Mouse (Mus musculus) lung, embryonic 14.5 days (tissue): ENCODE measurements at regions not wholly inside any gene's neighbourhood (a gene's known extent, or its start where the extent isn't known, plus 50 kb on each side); places are given as distances from the start of the nearest gene placed in this dataset.

Experiments used
- ATAC-seq: fragments of 200-750 bp; cut with Nextera tagmentation; 2 replicates; pipeline ENCODE4 v1.8.0; 2017; ENCODE audit warnings: mild to moderate bottlenecking, moderate TSS enrichment, moderate library complexity; ENCODE audit not compliant: insufficient read depth
- DNase-seq: peaks from one replicate; pipeline ENCODE4 v3.0.0-alpha.2; 2015
- H3K27ac ChIP-seq: fragments of 300-500 bp; sonication (generic); 2 replicates; pipeline ENCODE4 v1.5.1; 2014; ENCODE audit warnings: low read depth, mild to moderate bottlenecking, moderate library complexity
- H3K27me3 ChIP-seq: fragments of 300-500 bp; sonication (generic); 2 replicates; pipeline ENCODE4 v1.6.1; 2014; ENCODE audit warnings: low read length, control low read depth; ENCODE audit not compliant: insufficient read depth
- H3K36me3 ChIP-seq: fragments of 300-500 bp; sonication (generic); 2 replicates; pipeline ENCODE4 v1.6.1; 2014; ENCODE audit warnings: control low read depth; ENCODE audit not compliant: insufficient read depth
- H3K4me1 ChIP-seq: fragments of 300-500 bp; sonication (generic); 2 replicates; pipeline ENCODE4 v1.6.1; 2014; ENCODE audit warnings: antibody characterized with exemption, control low read depth; ENCODE audit not compliant: insufficient read depth
- H3K4me2 ChIP-seq: fragments of 300-500 bp; sonication (generic); 2 replicates; pipeline ENCODE4 v1.6.1; 2014; ENCODE audit warnings: mild to moderate bottlenecking
- H3K4me3 ChIP-seq: fragments of 300-500 bp; sonication (generic); 2 replicates; pipeline ENCODE4 v1.5.1; 2014; ENCODE audit warnings: low read depth, low read length
- H3K9ac ChIP-seq: fragments of 300-500 bp; sonication (generic); 2 replicates; pipeline ENCODE4 v1.6.1; 2014
- H3K9me3 ChIP-seq: fragments of 300-500 bp; sonication (generic); 2 replicates; pipeline ENCODE4 v1.6.1; 2016; ENCODE audit warnings: low read depth, low read length, control low read depth
- CTCF ChIP-seq: IDR thresholded peaks from 2 replicates; pipeline ENCODE4 v1.5.1; 2016; ENCODE audit warnings: antibody characterized with exemption, low read depth
- WGBS: fragments of 180-500 bp; shearing (Covaris S2); extraction: QIAGEN DNeasy Blood & Tissue Kit; methylation state at CpG from one replicate; pipeline ENCODE4 v1.1.7; 2014; 5-methylcytosine and 5-hydroxymethylcytosine counted together

GRCm38 (mm10) chr15:42872491-42872890, 2738.3 kb downstream of the 9330182O14Rik start:
- no peak overlapping the region for H3K4me2 ChIP-seq

DNA sequence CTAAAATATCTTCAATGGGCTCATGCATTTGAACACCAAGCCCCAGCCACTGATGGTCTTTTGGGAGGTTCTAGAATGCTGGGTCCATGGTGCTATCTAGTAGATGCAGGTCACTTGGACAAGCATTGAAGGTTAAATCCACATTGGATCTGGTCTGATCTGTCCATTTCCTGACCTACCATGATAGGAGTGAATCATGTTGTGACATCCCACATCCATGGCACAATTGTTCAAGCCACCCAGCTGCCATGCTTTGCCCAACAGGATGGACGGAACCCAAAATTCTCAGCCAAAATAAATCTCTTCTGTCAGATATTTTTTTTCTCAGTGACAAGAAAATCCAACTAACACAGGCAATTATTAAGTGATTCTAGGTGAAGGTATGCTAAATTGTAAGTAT, 2760.4 kb downstream of the 9330182O14Rik start:
- 93% methylated on average over 1 of the region's 1 CpGs for WGBS

More at GRCm38 (mm10) chr15:42872491-42872890, 2738.3 kb downstream of the 9330182O14Rik start:
- TF ChIP-seq CTCF = no peak
- Histone ChIP-seq H3K27me3 (no peaks in the 10 kb centered on the region), H3K4me1 (no peaks in the 10 kb centered on the region), H3K9me3 (no peaks in the 10 kb centered on the region), H3K27ac (no peak overlapping the region), H3K36me3 (no peaks in the 10 kb centered on the region), H3K4me3 (no peak overlapping the region), H3K9ac (no peak overlapping the region)
- 28% methylated on average over 2 of the region's 2 CpGs for WGBS
- no peak for ATAC-seq
- DNase-seq = peak; percentile 53

GRCm38 (mm10) chr15:42900056-42900455, 2765.9 kb downstream of the 9330182O14Rik start:
- 85% methylated on average over 7 of the region's 7 CpGs for WGBS
- Histone ChIP-seq H3K4me3 (no peak overlapping the region), H3K36me3 (no peaks in the 10 kb centered on the region), H3K9ac (no peak overlapping the region), H3K9me3 (no peaks in the 10 kb centered on the region), H3K4me1 (no peaks in the 10 kb centered on the region), H3K27ac (no peak overlapping the region), H3K27me3 (no peaks in the 10 kb centered on the region), H3K4me2 (no peak overlapping the region)
- DNase-seq (no peak), ATAC-seq (no peak)
- TF ChIP-seq CTCF = no peak

More for the DNA sequence above, 2760.4 kb downstream of the 9330182O14Rik start:
- Histone ChIP-seq H3K9me3 (no peaks in the 10 kb centered on the region), H3K27ac (no peak overlapping the region), H3K4me1 (no peaks in the 10 kb centered on the region), H3K4me3 (no peak overlapping the region), H3K4me2 (no peak overlapping the region), H3K36me3 (no peaks in the 10 kb centered on the region), H3K27me3 (no peaks in the 10 kb centered on the region), H3K9ac (no peak overlapping the region)
- TF ChIP-seq CTCF = no peak
- no peak for DNase-seq
- ATAC-seq = no peak

- TF ChIP-seq CTCF = no peak
- Histone ChIP-seq H3K27me3 (no peaks in the 10 kb centered on the region), H3K4me2 (no peak overlapping the region), H3K9me3 (no peaks in the 10 kb centered on the region), H3K4me3 (no peak overlapping the region), H3K27ac (no peak overlapping the region), H3K9ac (no peak overlapping the region), H3K36me3 (no peaks in the 10 kb centered on the region), H3K4me1 (no peaks in the 10 kb centered on the region)
- ATAC-seq (no peak), DNase-seq (no peak)
- 74% methylated on average over 3 of the region's 3 CpGs for WGBS
These were observed 2767.6 kb downstream of the 9330182O14Rik start for GRCm38 (mm10) chr15:42901782-42902181.

DNA sequence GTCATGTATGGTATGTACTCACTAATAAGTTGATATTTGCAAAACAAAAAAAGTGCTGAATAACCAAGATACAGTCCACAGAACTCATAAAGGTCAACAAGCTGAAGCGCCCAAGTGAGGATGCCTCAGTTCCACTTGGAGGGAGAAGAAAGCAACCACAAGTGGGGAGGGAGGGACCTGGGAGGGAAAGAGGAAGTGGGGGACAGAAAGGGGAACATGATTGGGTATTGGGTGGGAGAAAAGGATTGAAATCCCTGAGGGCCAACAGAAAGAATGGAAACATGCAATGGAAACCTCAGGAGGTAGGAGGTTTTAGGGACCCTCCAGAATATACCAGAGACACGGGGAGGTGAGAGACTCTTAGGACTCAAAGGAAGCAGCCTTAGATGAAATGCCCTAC, 2777.2 kb downstream of the 9330182O14Rik start:
- no peak overlapping the region for H3K27ac ChIP-seq
- no peaks in the 10 kb centered on the region for H3K9me3 ChIP-seq
- TF ChIP-seq CTCF = no peak
- no peak overlapping the region for H3K4me3 ChIP-seq
- no peak overlapping the region for H3K9ac ChIP-seq
- no peaks in the 10 kb centered on the region for H3K27me3 ChIP-seq
- no peak for ATAC-seq
- no peak for DNase-seq
- no peaks in the 10 kb centered on the region for H3K36me3 ChIP-seq
- no peak overlapping the region for H3K4me2 ChIP-seq
- no peaks in the 10 kb centered on the region for H3K4me1 ChIP-seq
- 85% methylated on average over 2 of the region's 2 CpGs for WGBS

DNA sequence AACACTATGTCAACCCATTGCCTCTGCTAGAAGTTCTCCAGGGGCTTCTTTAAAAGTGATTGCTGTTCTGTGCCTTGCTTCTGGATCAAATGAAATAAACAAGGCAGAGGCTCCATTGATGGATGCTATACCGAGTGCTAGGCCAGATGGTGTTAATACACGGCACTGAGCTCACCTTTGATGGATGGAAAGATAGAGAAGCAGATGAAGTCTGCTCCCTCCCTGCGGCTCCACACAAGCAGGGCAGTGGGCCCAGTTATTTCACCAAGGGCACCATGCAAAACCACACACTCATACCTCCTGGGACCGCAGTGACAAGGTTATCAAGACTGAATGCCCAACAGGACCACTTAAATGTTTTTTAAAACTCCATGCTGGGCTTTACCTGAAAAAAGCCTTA, 2778.7 kb downstream of the 9330182O14Rik start:
- H3K9me3 ChIP-seq = no peaks in the 10 kb centered on the region
- H3K4me1 ChIP-seq = no peaks in the 10 kb centered on the region
- H3K9ac ChIP-seq = no peak overlapping the region
- DNase-seq = no peak
- H3K36me3 ChIP-seq = no peaks in the 10 kb centered on the region
- ATAC-seq = no peak
- TF ChIP-seq CTCF = no peak
- H3K4me2 ChIP-seq = no peak overlapping the region
- H3K27me3 ChIP-seq = no peaks in the 10 kb centered on the region
- no peak overlapping the region for H3K4me3 ChIP-seq
- no peak overlapping the region for H3K27ac ChIP-seq
- 47% methylated on average over 4 of the region's 4 CpGs for WGBS

DNA sequence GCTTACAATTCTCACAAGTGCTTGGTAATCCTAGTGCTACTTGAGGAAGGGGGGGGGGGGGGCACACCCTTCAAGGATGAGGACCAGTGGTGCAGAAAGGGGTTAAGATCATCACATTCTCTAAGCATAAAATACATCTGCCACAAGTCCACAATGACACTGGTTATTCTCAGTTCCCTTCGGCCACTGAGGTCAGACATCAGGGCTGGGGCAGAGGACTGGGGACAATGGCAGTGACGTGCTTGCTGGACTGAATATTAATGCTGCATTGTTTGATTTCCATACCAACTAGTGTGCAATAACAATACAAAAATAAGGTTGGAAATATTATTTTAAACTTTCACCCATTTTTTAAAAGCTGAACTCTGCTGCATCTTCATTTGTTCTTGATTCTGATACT, 2779.1 kb downstream of the 9330182O14Rik start:
- DNase-seq (no peak), ATAC-seq (no peak)
- no peak for TF ChIP-seq CTCF
- no peak overlapping the region for H3K27ac ChIP-seq
- H3K9ac ChIP-seq = no peak overlapping the region
- 60% methylated on average over 2 of the region's 2 CpGs for WGBS
- H3K4me2 ChIP-seq = no peak overlapping the region
- H3K4me3 ChIP-seq = no peak overlapping the region
- H3K27me3 ChIP-seq = no peaks in the 10 kb centered on the region
- H3K36me3 ChIP-seq = no peaks in the 10 kb centered on the region
- no peaks in the 10 kb centered on the region for H3K4me1 ChIP-seq
- no peaks in the 10 kb centered on the region for H3K9me3 ChIP-seq

DNA sequence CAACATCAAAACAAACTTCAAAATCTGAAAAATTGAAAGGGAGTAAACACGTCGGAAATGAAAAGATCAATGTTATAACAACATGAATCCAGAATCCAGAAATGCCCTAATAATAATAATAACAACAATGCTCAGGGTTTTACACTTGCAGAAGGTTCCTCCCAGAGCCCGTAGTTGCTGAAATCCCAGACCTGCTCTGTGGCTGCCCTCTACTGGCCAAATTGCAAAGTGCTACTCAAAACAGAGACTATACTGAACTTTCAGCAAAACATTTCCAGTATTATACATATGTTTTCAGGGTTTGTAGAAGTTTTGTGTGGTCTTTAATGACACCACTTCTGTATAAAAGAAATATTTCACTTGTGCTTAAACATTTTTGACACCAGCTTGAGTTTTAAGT, 2779.9 kb downstream of the 9330182O14Rik start:
- WGBS = 2% methylated on average over 3 of the region's 3 CpGs
- TF ChIP-seq CTCF = peak; percentile 91
- H3K4me1 ChIP-seq = no peaks in the 10 kb centered on the region
- H3K36me3 ChIP-seq = no peaks in the 10 kb centered on the region
- H3K9ac ChIP-seq = no peak overlapping the region
- no peak overlapping the region for H3K4me3 ChIP-seq
- H3K27ac ChIP-seq = no peak overlapping the region
- ATAC-seq (no peak), DNase-seq (peak; percentile 92)
- no peaks in the 10 kb centered on the region for H3K9me3 ChIP-seq
- H3K4me2 ChIP-seq = no peak overlapping the region
- no peaks in the 10 kb centered on the region for H3K27me3 ChIP-seq
